22 mouse cellular contexts compared by ENCODE assay signal in genomic region chr7:80606435-80606834, GRCm38 (mm10).
DNase-seq lines count a peak whose midpoint lies in the region; ATAC-seq and TF ChIP-seq lines count a peak whose summit lies in the region.
"Had no signal": no experiment of that assay in that cellular context is flagged by ENCODE, and none has a peak within 500 bp of the region (broad histone marks: within the 10 kb centered on the region; RNA-seq: fewer than 3 reads in every experiment).

No protein-coding gene starts in this region.

- WGBS in hindbrain, embryonic 10.5 days: 80% methylated on average over 4 of the region's 4 CpGs
- WGBS in hindbrain, embryonic 12.5 days: 79% methylated on average over 4 of the region's 4 CpGs
- WGBS in liver, postnatal 0 days (ENCODE audit: insufficient replicate concordance): 76% methylated on average over 4 of the region's 4 CpGs
- 83% methylated on average over 4 of the region's 4 CpGs for WGBS in liver, embryonic 11.5 days

- 0 out of 2 replicates have a peak overlapping the region, but pooled peaks have one; percentile 40 for H3K27ac ChIP-seq in hindbrain, embryonic 10.5 days
- H3K27ac ChIP-seq in hindbrain, embryonic 12.5 days: no peak overlapping the region
- no peak overlapping the region for H3K27ac ChIP-seq in liver, postnatal 0 days (ENCODE audit: low read depth)
- H3K27ac ChIP-seq in liver, embryonic 11.5 days (ENCODE audit: low read depth, low read length): no peak overlapping the region
- no peak overlapping the region for H3K27ac ChIP-seq in CH12.LX (ENCODE audit: insufficient read depth, low read depth)
- H3K27ac ChIP-seq: embryonic facial prominence, embryonic 12.5 days; heart, embryonic 13.5 days; kidney, embryonic 15.5 days; lung, embryonic 15.5 days; midbrain, embryonic 13.5 days; neural tube, embryonic 15.5 days had no signal

- no peaks in the 10 kb centered on the region for H3K79me2 ChIP-seq in CH12.LX (replicated peaks; ENCODE audit: control insufficient read depth, extremely low read depth, insufficient read depth, poor library complexity, severe bottlenecking)

- no peak for ATAC-seq in hindbrain, embryonic 12.5 days (ENCODE audit: low FRiP score)
- no peak for ATAC-seq in liver, postnatal 0 days
- no peak for ATAC-seq in liver, embryonic 11.5 days (replicated peaks; ENCODE audit: low FRiP score)
- no peak for ATAC-seq in granulocyte monocyte progenitor cell, adult 5-6 weeks (replicated peaks; ENCODE audit: poor library complexity, severe bottlenecking)
- ATAC-seq: forebrain, embryonic 14.5 days; inflammation-experienced regulatory T-cells, adult 6 months; midbrain, embryonic 13.5 days had no signal

- TF ChIP-seq RAD21 in CH12.LX (IDR thresholded peaks at IDR 0.05; ENCODE audit: low read depth, low read length): peak; percentile 11

- peaks cover 24% of the 10 kb centered on the region for H3K4me1 ChIP-seq in hindbrain, embryonic 10.5 days (replicated peaks)
- peaks cover 4% of the 10 kb centered on the region; the same call in 1 of the 2 replicates for H3K4me1 ChIP-seq in hindbrain, embryonic 12.5 days
- no peaks in the 10 kb centered on the region for H3K4me1 ChIP-seq in liver, postnatal 0 days (ENCODE audit: insufficient read depth)
- H3K4me1 ChIP-seq in liver, embryonic 11.5 days (replicated peaks; ENCODE audit: control insufficient read depth, insufficient read depth, low read length): no peaks in the 10 kb centered on the region
- no peaks in the 10 kb centered on the region for H3K4me1 ChIP-seq in CH12.LX (ENCODE audit: control insufficient read depth in 1 of 2, insufficient read depth in 2 of 2)
- H3K4me1 ChIP-seq: lung, embryonic 15.5 days had no signal

- no peak overlapping the region for H3K4me3 ChIP-seq in hindbrain, embryonic 10.5 days
- H3K4me3 ChIP-seq in hindbrain, embryonic 12.5 days: no peak overlapping the region
- no peak overlapping the region for H3K4me3 ChIP-seq in liver, postnatal 0 days (ENCODE audit: low read depth, low read length)
- no peak overlapping the region for H3K4me3 ChIP-seq in liver, embryonic 11.5 days (ENCODE audit: low read depth, low read length)
- H3K4me3 ChIP-seq in CH12.LX (replicated peaks in 1 of 3; ENCODE audit: low read depth in 2 of 3, low read length in 2 of 3, poor library complexity in 1 of 3): no peak overlapping the region
- H3K4me3 ChIP-seq: embryonic facial prominence, embryonic 12.5 days; erythroblast, embryonic 14.5 days; heart, embryonic 13.5 days; kidney, embryonic 15.5 days; lung, embryonic 15.5 days; midbrain, embryonic 13.5 days; neural tube, embryonic 15.5 days had no signal

- no peak for TF ChIP-seq POLR2A in CH12.LX (IDR thresholded peaks at IDR 0.05; ENCODE audit: low read depth, low read length)

- H3K9ac ChIP-seq in hindbrain, embryonic 12.5 days: no peak overlapping the region
- H3K9ac ChIP-seq in liver, postnatal 0 days (replicated peaks): no peak overlapping the region
- no peak overlapping the region for H3K9ac ChIP-seq in liver, embryonic 11.5 days (ENCODE audit: low read depth, low read length)
- H3K9ac ChIP-seq in CH12.LX (ENCODE audit: insufficient read depth, low read depth): no peak overlapping the region
- H3K9ac ChIP-seq: embryonic facial prominence, embryonic 12.5 days; heart, embryonic 13.5 days; kidney, embryonic 15.5 days; lung, embryonic 15.5 days; midbrain, embryonic 13.5 days; neural tube, embryonic 15.5 days had no signal

- peak; percentile 33 for TF ChIP-seq CTCF in liver, postnatal 0 days (IDR thresholded peaks at IDR 0.05; ENCODE audit: low read depth)
- TF ChIP-seq CTCF in CH12.LX (conservative IDR thresholded peaks at IDR 0.05 in 1 of 2, IDR thresholded peaks at IDR 0.05 in 1 of 2; ENCODE audit: low read depth in 2 of 2, low read length in 2 of 2): peak in 1 of 2 experiments; percentile 19; a peak in 2 of 4 replicates

- no peaks in the 10 kb centered on the region for H3K27me3 ChIP-seq in hindbrain, embryonic 10.5 days (ENCODE audit: insufficient read depth, poor library complexity, severe bottlenecking)
- no peaks in the 10 kb centered on the region for H3K27me3 ChIP-seq in hindbrain, embryonic 12.5 days
- H3K27me3 ChIP-seq in liver, postnatal 0 days (ENCODE audit: insufficient read depth, low read length): no peaks in the 10 kb centered on the region
- H3K27me3 ChIP-seq in liver, embryonic 11.5 days (replicated peaks; ENCODE audit: control insufficient read depth, insufficient read depth, low read length): no peaks in the 10 kb centered on the region
- no peaks in the 10 kb centered on the region for H3K27me3 ChIP-seq in CH12.LX (replicated peaks)
- H3K27me3 ChIP-seq: embryonic facial prominence, embryonic 12.5 days; heart, embryonic 13.5 days; kidney, embryonic 15.5 days; lung, embryonic 15.5 days; midbrain, embryonic 13.5 days; neural tube, embryonic 15.5 days had no signal

- H3K4me2 ChIP-seq in hindbrain, embryonic 12.5 days (replicated peaks): no peak overlapping the region
- no peak overlapping the region for H3K4me2 ChIP-seq in liver, postnatal 0 days (ENCODE audit: low read depth, low read length)
- no peak overlapping the region for H3K4me2 ChIP-seq in liver, embryonic 11.5 days
- no peak overlapping the region for H3K4me2 ChIP-seq in CH12.LX (ENCODE audit: insufficient read depth, low read depth, poor library complexity, severe bottlenecking)
- H3K4me2 ChIP-seq: embryonic facial prominence, embryonic 12.5 days; heart, embryonic 13.5 days; kidney, embryonic 15.5 days; lung, embryonic 15.5 days; midbrain, embryonic 13.5 days; neural tube, embryonic 15.5 days had no signal

- no peak for TF ChIP-seq EP300 in liver, postnatal 0 days (IDR thresholded peaks at IDR 0.05; ENCODE audit: low read depth)
- no peak for TF ChIP-seq EP300 in CH12.LX (IDR thresholded peaks at IDR 0.05; ENCODE audit: low read length)

- dilution Hi-C loops in CH12.LX (cut with MboI; ENCODE audit: extremely low pct_ligation_motif_present, extremely low pct_unique_long_range_greater_than_20kb, low sequenced_read_pairs): no loop called here

- in situ Hi-C loops in CH12.LX (cut with MboI; ENCODE audit: low pct_ligation_motif_present, low pct_unique_long_range_greater_than_20kb, low sequenced_read_pairs): no loop called here

- no peaks in the 10 kb centered on the region for H3K9me3 ChIP-seq in hindbrain, embryonic 10.5 days
- H3K9me3 ChIP-seq in hindbrain, embryonic 12.5 days (replicated peaks): no peaks in the 10 kb centered on the region
- no peaks in the 10 kb centered on the region for H3K9me3 ChIP-seq in liver, postnatal 0 days (ENCODE audit: low read length)
- no peaks in the 10 kb centered on the region for H3K9me3 ChIP-seq in liver, embryonic 11.5 days (ENCODE audit: control insufficient read depth, low read length)
- no peaks in the 10 kb centered on the region for H3K9me3 ChIP-seq in CH12.LX (replicated peaks; ENCODE audit: low read length)
- H3K9me3 ChIP-seq: embryonic facial prominence, embryonic 12.5 days; heart, embryonic 13.5 days; kidney, embryonic 15.5 days; lung, embryonic 15.5 days; midbrain, embryonic 13.5 days; neural tube, embryonic 15.5 days had no signal

- DNase-seq in hindbrain, embryonic 10.5 days (ENCODE audit: low spot score): no peak
- no peak for DNase-seq in liver, postnatal 0 days
- no peak for DNase-seq in liver, embryonic 11.5 days (ENCODE audit: low spot score)
- DNase-seq in 416B (ENCODE audit: low read depth) (peak; percentile 41), CH12.LX (ENCODE audit: extremely low read depth) (no peak)
- DNase-seq: cerebellum, adult 9-10 months; gastrocnemius, postnatal 36 days; layer of hippocampus, postnatal 36 days; right cerebral cortex, postnatal 14 days; spleen, adult 18-20 months; thymus, postnatal 36 days had no signal

- H3K36me3 ChIP-seq in hindbrain, embryonic 10.5 days: 0 out of 2 replicates have a peak, but pooled peaks cover 8% of the 10 kb centered on the region
- 0 out of 2 replicates have a peak, but pooled peaks cover 1% of the 10 kb centered on the region for H3K36me3 ChIP-seq in hindbrain, embryonic 12.5 days
- H3K36me3 ChIP-seq in liver, postnatal 0 days (replicated peaks; ENCODE audit: insufficient read depth, low read length): peaks cover 18% of the 10 kb centered on the region
- H3K36me3 ChIP-seq in liver, embryonic 11.5 days (ENCODE audit: control insufficient read depth, insufficient read depth, low read length): no peaks in the 10 kb centered on the region
- H3K36me3 ChIP-seq in CH12.LX (replicated peaks in 1 of 2; ENCODE audit: control insufficient read depth in 1 of 2, insufficient read depth in 1 of 2, low read length in 1 of 2): peaks cover 0 to 68% of the 10 kb centered on the region in 2 experiments

TF ChIP-seq in CH12.LX, 34 proteins besides CTCF, POLR2A, EP300 and RAD21:
- no peak for TF ChIP-seq MAFK (IDR thresholded peaks at IDR 0.05; ENCODE audit: insufficient replicate concordance, low read length)
